ENCODE assay signal across 9 mouse cellular contexts in genomic region chr14:41035146-41035798, GRCm38 (mm10). TPM values are rescaled to one million over a fixed set of nuclear protein-coding genes. Genes with fewer than 3 reads are reported as not detected.
DNase-seq lines count a peak whose midpoint lies in the region; ATAC-seq lines count a peak whose summit lies in the region.
"Had no signal": no experiment of that assay in that cellular context is flagged by ENCODE, and none has a peak within 500 bp of the region (broad histone marks: within the 10 kb centered on the region; RNA-seq: fewer than 3 reads in every experiment).

No protein-coding gene starts in this region.

- H3K4me1 ChIP-seq in kidney, embryonic 15.5 days = no peaks in the 10 kb centered on the region
- H3K4me1 ChIP-seq in liver, embryonic 13.5 days (replicated peaks) = peaks cover 6% of the 10 kb centered on the region
- H3K4me1 ChIP-seq in neural tube, embryonic 11.5 days (ENCODE audit: control insufficient read depth, insufficient read depth, low read length) = no peaks in the 10 kb centered on the region

- H3K4me3 ChIP-seq in kidney, embryonic 15.5 days (replicated peaks) = no peak overlapping the region
- no peak overlapping the region for H3K4me3 ChIP-seq in liver, embryonic 13.5 days (replicated peaks)
- H3K4me3 ChIP-seq in neural tube, embryonic 11.5 days (ENCODE audit: low read depth, low read length) = no peak overlapping the region

- H3K27me3 ChIP-seq in kidney, embryonic 15.5 days = no peaks in the 10 kb centered on the region
- no peaks in the 10 kb centered on the region for H3K27me3 ChIP-seq in liver, embryonic 13.5 days
- H3K27me3 ChIP-seq in neural tube, embryonic 11.5 days (ENCODE audit: control insufficient read depth, insufficient read depth, low read length) = no peaks in the 10 kb centered on the region

- no peak overlapping the region for H3K4me2 ChIP-seq in kidney, embryonic 15.5 days
- no peak overlapping the region for H3K4me2 ChIP-seq in liver, embryonic 13.5 days
- H3K4me2 ChIP-seq in neural tube, embryonic 11.5 days (ENCODE audit: low read depth) = no peak overlapping the region

- no peaks in the 10 kb centered on the region for H3K36me3 ChIP-seq in kidney, embryonic 15.5 days
- no peaks in the 10 kb centered on the region for H3K36me3 ChIP-seq in liver, embryonic 13.5 days
- H3K36me3 ChIP-seq in neural tube, embryonic 11.5 days (ENCODE audit: control insufficient read depth, insufficient read depth, low read length) = no peaks in the 10 kb centered on the region

- DNase-seq in A20 (ENCODE audit: low read depth, low spot score) = peak; percentile 68
- peak; percentile 29 for DNase-seq in MEL-GATA-1-ER (ENCODE audit: extremely low read depth, low read depth)
- DNase-seq in cerebellum, postnatal 14 days = peak; percentile 75 to 82
- DNase-seq in frontal cortex, postnatal 36 days (ENCODE audit: low spot score in 2 of 2) = peak; percentile 55 to 56
- peak; percentile 48 for DNase-seq in liver, embryonic 13.5 days
- peak; percentile 59 for DNase-seq in neural tube, embryonic 11.5 days (ENCODE audit: low spot score)
- DNase-seq in testis, postnatal 10 days (ENCODE audit: low spot score) = peak; percentile 75

- no peaks in the 10 kb centered on the region for H3K9me3 ChIP-seq in kidney, embryonic 15.5 days (replicated peaks)
- H3K9me3 ChIP-seq in liver, embryonic 13.5 days (replicated peaks) = no peaks in the 10 kb centered on the region
- no peaks in the 10 kb centered on the region for H3K9me3 ChIP-seq in neural tube, embryonic 11.5 days (ENCODE audit: control insufficient read depth, low read length)

- no peak overlapping the region for H3K9ac ChIP-seq in kidney, embryonic 15.5 days
- no peak overlapping the region for H3K9ac ChIP-seq in liver, embryonic 13.5 days
- no peak overlapping the region for H3K9ac ChIP-seq in neural tube, embryonic 11.5 days (ENCODE audit: low read length)

- H3K27ac ChIP-seq in kidney, embryonic 15.5 days = no peak overlapping the region
- H3K27ac ChIP-seq in liver, embryonic 13.5 days = no peak overlapping the region
- H3K27ac ChIP-seq in neural tube, embryonic 11.5 days (ENCODE audit: low read depth, low read length) = no peak overlapping the region

- 0 out of 2 replicates have a peak, but pooled peaks have one; percentile 46 for ATAC-seq in kidney, embryonic 15.5 days (replicated peaks; ENCODE audit: low FRiP score)
- ATAC-seq in liver, embryonic 13.5 days (ENCODE audit: low read depth) = no peak
- ATAC-seq in neural tube, embryonic 11.5 days (ENCODE audit: insufficient read depth, low FRiP score, low TSS enrichment) = peak; percentile 41; the same call in 1 of the 2 replicates

- WGBS in kidney, embryonic 15.5 days = 35% methylated on average over 6 of the region's 6 CpGs
- WGBS in liver, embryonic 13.5 days (ENCODE audit: insufficient replicate concordance) = 29% methylated on average over 6 of the region's 6 CpGs
- 41% methylated on average over 6 of the region's 6 CpGs for WGBS in neural tube, embryonic 11.5 days

RNA-seq across cellular contexts. Expression of gene Fam213a, which starts 21.7 kb away (rescaled TPM):
- polyA plus RNA-seq in kidney, embryonic 15.5 days (2015; fragmentation: Nextera tagmentation; extraction: Ambion mirVana) = 96.8 and 103 TPM in 2 replicates
- 67.9 and 78.3 TPM in 2 replicates for polyA plus RNA-seq in liver, embryonic 13.5 days (2015; fragmentation: Nextera tagmentation; extraction: Ambion mirVana)
- polyA plus RNA-seq in neural tube, embryonic 11.5 days (2014; fragmentation: Nextera tagmentation; extraction: Ambion mirVana) = 48.5 and 48.8 TPM in 2 replicates

RNA-seq across cellular contexts. Expression of gene Dydc2, which starts 33.7 kb away (rescaled TPM):
- not detected in 2 replicates for polyA plus RNA-seq in kidney, embryonic 15.5 days (2015; fragmentation: Nextera tagmentation; extraction: Ambion mirVana)
- polyA plus RNA-seq in liver, embryonic 13.5 days (2015; fragmentation: Nextera tagmentation; extraction: Ambion mirVana) = not detected in 2 replicates
- 0.51 and 0.58 TPM in 2 replicates for polyA plus RNA-seq in neural tube, embryonic 11.5 days (2014; fragmentation: Nextera tagmentation; extraction: Ambion mirVana)

RNA-seq across cellular contexts. Expression of gene Dydc1, which starts 37.4 kb away (rescaled TPM):
- 0.16 TPM in 1 of 2 replicates, not detected in the other for polyA plus RNA-seq in kidney, embryonic 15.5 days (2015; fragmentation: Nextera tagmentation; extraction: Ambion mirVana)
- polyA plus RNA-seq in liver, embryonic 13.5 days (2015; fragmentation: Nextera tagmentation; extraction: Ambion mirVana) = not detected in 2 replicates
- polyA plus RNA-seq in neural tube, embryonic 11.5 days (2014; fragmentation: Nextera tagmentation; extraction: Ambion mirVana) = not detected in 2 replicates
- polyA plus RNA-seq: gonadal fat pad, adult 2 months had no signal
